Mouse (Mus musculus) left cerebral cortex, adult 9 months (tissue): Measurements from ENCODE around the gene Thap8.
"Not testable (repeated sequence)": the region's sequence is repeated elsewhere in the genome, so short reads cannot be mapped to it uniquely, and the experiment has no call there.

ENCODE experiments used
- DNase-seq, 2 experiments: peaks; one replicate each; pipeline ENCODE4 v3.0.0; 2022; ENCODE audit warnings: low spot score in 2 of 2

Gene Thap8

GRCm38 (mm10) chr7:30279951-30280669 lies at the start of gene Thap8, which contains the start of gene Wdr62:
Gene Thap8, plus strand, starts transcription at chr7:30280094.
Gene Wdr62, minus strand, starts transcription at chr7:30280419.
- peak; percentile 77 to 92 for DNase-seq

- DNase-seq: no peak
These were observed 48.6 kb upstream of the Thap8 start for GRCm38 (mm10) chr7:30231328-30231668.

GRCm38 (mm10) chr7:30231669-30232454 lies 48.0 kb upstream of the Thap8 start, which contains the start of the genes Polr2i and Tbcb:
Gene Polr2i, plus strand, starts transcription at chr7:30231948.
Gene Tbcb, minus strand, starts transcription at chr7:30232272.
- peak; percentile 97 to 99 for DNase-seq

GRCm38 (mm10) chr7:30232631-30233148 lies 47.2 kb upstream of the Thap8 start:
- peak in 1 of 2 experiments; percentile 48 for DNase-seq

- DNase-seq: peak in 1 of 2 experiments; percentile 23
These were observed 46.5 kb upstream of the Thap8 start for GRCm38 (mm10) chr7:30233387-30233786.

GRCm38 (mm10) chr7:30234276-30234858 lies 45.5 kb upstream of the Thap8 start:
- no peak for DNase-seq

GRCm38 (mm10) chr7:30235091-30235490 lies 44.8 kb upstream of the Thap8 start:
- no peak for DNase-seq

GRCm38 (mm10) chr7:30235625-30236024 lies 44.3 kb upstream of the Thap8 start, which contains the start of gene Ovol3:
Gene Ovol3, minus strand, starts transcription at chr7:30235725.
- no peak for DNase-seq

- not testable (repeated sequence) for DNase-seq
These were observed 42.5 kb upstream of the Thap8 start for GRCm38 (mm10) chr7:30237374-30237773.

- DNase-seq: no peak
These were observed 27.6 kb upstream of the Thap8 start for GRCm38 (mm10) chr7:30251956-30252954.

GRCm38 (mm10) chr7:30265041-30265440 lies 14.9 kb upstream of the Thap8 start:
- no peak for DNase-seq

- DNase-seq: no peak
These were observed 14.4 kb upstream of the Thap8 start for GRCm38 (mm10) chr7:30265531-30265930.

GRCm38 (mm10) chr7:30265935-30266334 lies 14.0 kb upstream of the Thap8 start:
- no peak for DNase-seq

- no peak for DNase-seq
These were observed 13.1 kb upstream of the Thap8 start for GRCm38 (mm10) chr7:30266780-30267179.

- no peak for DNase-seq
These were observed 10.3 kb upstream of the Thap8 start for GRCm38 (mm10) chr7:30269641-30270040.

- no peak for DNase-seq
These were observed 5.5 kb upstream of the Thap8 start for GRCm38 (mm10) chr7:30274383-30274782.

GRCm38 (mm10) chr7:30278911-30279310 lies 983 bp upstream of the Thap8 start:
- DNase-seq: no peak

GRCm38 (mm10) chr7:30279536-30279935 lies 358 bp upstream of the Thap8 start:
- no peak for DNase-seq

GRCm38 (mm10) chr7:30280670-30281138 lies 810 bp downstream of the Thap8 start:
- DNase-seq: peak; percentile 81 to 94

- DNase-seq: no peak
These were observed 1.6 kb downstream of the Thap8 start for GRCm38 (mm10) chr7:30281522-30281921.

- DNase-seq: no peak
These were observed 2.8 kb downstream of the Thap8 start for GRCm38 (mm10) chr7:30282740-30283139.
